Mouse (Mus musculus): Measurements from ENCODE around the gene Miga1. TPM values are rescaled to one million over a fixed set of nuclear protein-coding genes. Genes with fewer than 3 reads are reported as not detected.
A peak's percentile ranks its signal among the peaks of the same experiment; 100 is the strongest.

The Miga1 gene
- total RNA-seq, 2 experiments from 2014 or later: 74.5 to 78.2 TPM

DNA sequence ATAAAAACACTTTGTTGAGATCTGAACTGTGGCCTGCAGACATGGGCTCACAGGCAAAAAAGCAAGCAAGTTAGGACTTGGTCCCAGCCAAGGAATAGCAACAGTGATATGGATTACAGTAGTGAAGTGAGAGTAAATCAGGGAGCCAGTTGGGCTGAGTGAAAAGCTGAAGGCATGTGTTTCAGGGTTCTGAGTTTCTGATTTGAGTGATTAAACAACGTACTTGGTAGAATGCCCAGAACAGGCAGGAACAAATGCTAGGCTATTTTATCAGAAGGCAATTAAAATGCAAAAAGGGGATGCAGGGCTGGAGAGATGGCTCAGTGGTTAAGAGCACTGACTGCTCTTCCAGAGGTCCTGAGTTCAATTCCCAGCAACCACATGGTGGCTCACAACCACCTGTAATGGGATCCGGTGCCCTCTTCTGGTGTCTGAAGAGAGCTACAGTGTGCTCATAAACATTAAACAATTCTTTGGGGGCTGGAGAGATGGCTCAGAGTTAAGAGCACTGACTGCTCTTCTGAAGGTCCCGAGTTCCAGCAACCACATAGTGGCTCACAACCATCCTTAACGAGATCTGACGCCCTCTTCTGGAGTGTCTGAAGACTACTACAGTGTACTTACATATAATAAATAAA lies 94.8 kb downstream of the Miga1 start:
- no peak overlapping the region for H3K27ac ChIP-seq
- H3K4me3 ChIP-seq: no peak overlapping the region
- 0 out of 2 replicates have a peak, but pooled peaks have one; percentile 19 for TF ChIP-seq CTCF (conservative IDR thresholded peaks at IDR 0.05)
- peak; percentile 59 to 77 for DNase-seq (ENCODE audit: low spot score in 2 of 2)

DNA sequence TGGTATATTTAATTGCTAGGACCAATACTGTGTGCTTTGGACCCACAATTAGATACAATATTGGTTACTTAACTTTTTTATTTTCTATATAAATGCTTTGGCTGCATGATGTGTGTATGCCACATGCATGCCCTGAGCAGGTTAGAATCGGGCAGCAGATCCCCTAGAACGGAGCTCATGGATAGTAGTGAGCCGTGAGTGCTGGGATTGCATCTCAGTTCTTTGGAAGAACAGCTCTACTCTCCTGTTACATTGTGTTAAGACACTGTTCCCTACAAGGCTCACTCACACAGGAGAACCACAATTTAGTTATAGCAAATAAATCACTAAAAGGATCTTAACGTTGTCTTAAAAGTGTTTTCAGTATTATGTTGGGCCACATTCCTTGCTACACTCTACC lies 96.9 kb downstream of the Miga1 start:
- Histone ChIP-seq H3K27ac (no peak overlapping the region), H3K4me3 (no peak overlapping the region)
- no peak for DNase-seq (ENCODE audit: low spot score in 2 of 2)
- TF ChIP-seq CTCF (conservative IDR thresholded peaks at IDR 0.05): no peak

DNA sequence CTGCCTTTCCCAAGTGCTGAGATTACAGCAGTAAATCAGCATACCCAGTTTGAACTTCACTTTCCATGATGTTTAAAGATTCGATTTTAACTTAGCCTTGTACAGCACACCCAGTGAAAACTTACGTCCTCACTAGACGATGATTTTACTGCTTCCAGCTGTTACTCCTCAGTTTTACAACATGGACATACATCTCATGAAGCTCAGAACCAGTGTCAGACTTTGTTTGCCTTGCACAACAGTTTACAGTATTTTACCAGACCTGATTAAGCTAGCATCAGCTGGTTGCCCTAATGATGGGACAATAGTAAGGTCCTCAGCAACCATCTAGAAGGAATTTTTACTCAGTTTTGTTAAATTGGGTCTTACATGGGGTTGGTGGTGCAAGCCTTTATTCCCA lies 99.1 kb downstream of the Miga1 start:
- Histone ChIP-seq H3K27ac (no peak overlapping the region), H3K4me3 (no peak overlapping the region)
- DNase-seq (ENCODE audit: low spot score in 2 of 2): no peak
- no peak for TF ChIP-seq CTCF (conservative IDR thresholded peaks at IDR 0.05)

DNA sequence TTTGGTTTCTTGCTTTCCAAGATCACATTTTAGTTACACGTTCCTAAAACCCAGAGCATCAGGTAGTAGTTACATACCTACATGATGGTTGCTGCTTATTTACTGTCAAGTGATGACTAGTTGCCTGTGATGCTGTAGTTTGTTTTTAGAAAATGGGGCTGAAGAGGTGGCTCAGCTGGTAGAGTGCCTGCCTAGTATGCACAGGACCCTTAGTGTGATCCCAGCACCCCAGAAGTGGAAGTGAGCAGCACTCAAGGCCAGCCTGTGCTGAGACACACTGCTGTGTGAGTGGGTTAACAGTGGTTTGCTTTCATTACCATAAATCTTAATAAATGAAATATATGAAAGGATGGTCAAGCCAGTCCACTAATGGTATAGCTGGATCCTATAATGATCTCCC lies 100.6 kb downstream of the Miga1 start:
- Histone ChIP-seq H3K4me3 (no peak overlapping the region), H3K27ac (no peak overlapping the region)
- no peak for DNase-seq (ENCODE audit: low spot score in 2 of 2)
- no peak for TF ChIP-seq CTCF (conservative IDR thresholded peaks at IDR 0.05)

DNA sequence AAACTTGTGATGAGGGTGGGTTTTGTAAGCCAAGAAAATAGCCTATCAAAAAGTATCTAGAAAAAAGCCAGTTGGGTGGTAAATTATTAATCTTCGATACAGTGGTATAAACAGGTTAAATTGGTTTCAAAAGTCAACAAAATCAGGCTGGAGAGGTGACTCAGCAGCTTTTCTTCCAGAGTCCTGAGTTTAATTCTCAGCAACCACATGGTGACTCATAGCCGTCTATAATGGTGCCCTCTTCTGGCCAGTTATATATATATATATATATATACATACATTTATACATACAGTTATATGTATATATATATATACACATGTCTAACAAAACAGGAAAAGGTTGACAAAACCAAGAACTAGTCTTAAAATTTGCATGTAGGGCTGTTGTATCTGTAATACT lies 101.4 kb downstream of the Miga1 start:
- no peak for DNase-seq (ENCODE audit: low spot score in 2 of 2)
- no peak overlapping the region for H3K27ac ChIP-seq
- H3K4me3 ChIP-seq: no peak overlapping the region
- TF ChIP-seq CTCF (conservative IDR thresholded peaks at IDR 0.05): peak; percentile 52

DNA sequence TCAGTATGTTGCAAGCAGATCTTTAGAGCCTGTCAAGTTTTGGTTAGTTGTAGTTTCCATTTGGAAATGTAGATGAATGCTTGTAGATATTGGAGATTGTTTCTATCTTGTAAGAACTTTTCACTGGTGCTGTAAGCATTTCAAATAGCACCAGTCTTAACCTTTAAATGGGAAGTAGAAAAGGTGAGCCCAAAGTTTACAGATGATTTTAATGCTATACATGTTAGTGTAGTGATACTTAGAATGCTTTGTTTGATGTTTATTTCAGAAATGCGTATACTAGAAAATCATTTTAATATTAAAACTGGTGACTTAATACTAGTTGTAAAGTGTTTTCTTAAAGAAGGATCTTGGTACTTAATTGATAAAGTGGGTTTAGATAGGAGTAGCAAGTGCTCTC lies 104.4 kb downstream of the Miga1 start:
- Histone ChIP-seq H3K4me3 (no peak overlapping the region), H3K27ac (no peak overlapping the region)
- no peak for TF ChIP-seq CTCF (conservative IDR thresholded peaks at IDR 0.05)
- no peak for DNase-seq (ENCODE audit: low spot score in 2 of 2)

DNA sequence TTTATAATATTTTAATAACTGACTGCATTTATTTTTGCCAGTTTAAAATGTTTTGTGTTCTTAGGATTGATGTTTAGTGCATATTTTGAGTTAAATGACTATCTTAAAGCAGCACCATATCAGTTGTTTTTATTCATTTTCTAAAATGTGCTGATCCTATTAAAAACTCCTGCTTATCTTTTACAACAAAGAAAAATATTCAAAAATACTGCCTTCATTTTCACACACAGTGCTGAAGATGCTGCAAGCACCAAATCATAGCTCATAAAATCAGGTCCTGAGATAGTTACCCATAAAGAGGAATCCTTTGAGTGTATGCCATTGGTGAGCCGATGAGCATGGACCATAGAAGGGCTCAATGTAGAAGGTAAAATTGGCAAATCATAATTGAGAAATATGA lies 105.0 kb downstream of the Miga1 start:
- no peak for TF ChIP-seq CTCF (conservative IDR thresholded peaks at IDR 0.05)
- Histone ChIP-seq H3K27ac (no peak overlapping the region), H3K4me3 (no peak overlapping the region)
- DNase-seq (ENCODE audit: low spot score in 2 of 2): no peak

DNA sequence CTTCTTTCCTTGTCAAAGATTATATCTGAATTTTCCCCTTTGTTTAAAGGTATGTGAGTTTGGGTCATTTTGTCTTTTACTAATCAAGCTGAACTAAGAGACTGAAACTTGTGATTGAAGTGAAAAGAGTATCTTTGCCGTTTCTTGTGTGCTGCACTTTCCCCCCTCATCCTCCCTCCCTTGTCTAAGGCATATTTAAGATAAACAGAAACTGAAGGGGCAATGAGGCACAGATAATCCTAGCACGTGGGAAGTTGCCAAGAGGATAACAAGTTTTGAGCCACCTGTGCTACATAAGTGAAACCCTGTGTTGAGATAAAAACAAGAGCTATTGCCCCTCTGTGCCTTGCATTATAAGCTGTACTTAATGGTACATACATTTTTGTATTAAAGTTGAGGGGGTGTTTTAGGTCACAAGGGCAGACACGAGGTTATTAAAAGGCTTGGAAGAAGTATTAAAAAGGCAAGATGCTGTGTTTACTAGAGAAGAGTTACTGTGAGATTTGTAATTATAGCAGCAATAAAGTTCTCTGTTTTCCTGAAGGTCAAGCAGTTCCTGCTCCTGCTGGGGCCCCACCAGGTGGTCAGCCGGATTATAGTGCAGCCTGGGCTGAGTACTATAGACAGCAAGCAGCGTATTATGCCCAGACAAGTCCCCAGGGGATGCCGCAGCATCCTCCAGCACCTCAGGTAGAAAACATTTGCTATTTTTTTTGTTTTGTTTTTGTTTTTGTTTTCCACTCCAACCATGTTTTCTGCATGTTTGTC lies 108.7 kb downstream of the Miga1 start:
- H3K27ac ChIP-seq: no peak overlapping the region
- TF ChIP-seq CTCF (conservative IDR thresholded peaks at IDR 0.05): no peak
- H3K4me3 ChIP-seq: no peak overlapping the region
- no peak for DNase-seq (ENCODE audit: low spot score in 2 of 2)

DNA sequence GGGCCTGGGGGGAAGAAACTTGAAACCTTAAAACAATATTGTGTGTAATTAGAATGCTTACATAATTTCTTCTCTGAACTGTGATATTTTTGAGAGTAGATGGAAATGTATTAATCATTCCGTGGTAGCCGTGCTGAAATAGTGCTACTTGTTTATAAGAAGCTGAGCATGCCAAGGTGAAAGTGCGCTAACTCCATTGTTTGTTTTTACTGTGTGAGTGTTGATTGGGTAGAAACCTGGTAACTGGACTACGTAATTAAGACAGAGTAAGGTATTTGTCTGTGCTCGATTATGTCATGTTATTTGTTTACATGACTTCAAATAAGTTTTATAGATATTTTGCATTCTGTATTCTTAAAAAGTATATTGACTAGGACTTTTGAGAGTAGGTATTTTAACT lies 110.9 kb downstream of the Miga1 start:
- DNase-seq (ENCODE audit: low spot score in 2 of 2): no peak
- TF ChIP-seq CTCF (conservative IDR thresholded peaks at IDR 0.05): no peak

DNA sequence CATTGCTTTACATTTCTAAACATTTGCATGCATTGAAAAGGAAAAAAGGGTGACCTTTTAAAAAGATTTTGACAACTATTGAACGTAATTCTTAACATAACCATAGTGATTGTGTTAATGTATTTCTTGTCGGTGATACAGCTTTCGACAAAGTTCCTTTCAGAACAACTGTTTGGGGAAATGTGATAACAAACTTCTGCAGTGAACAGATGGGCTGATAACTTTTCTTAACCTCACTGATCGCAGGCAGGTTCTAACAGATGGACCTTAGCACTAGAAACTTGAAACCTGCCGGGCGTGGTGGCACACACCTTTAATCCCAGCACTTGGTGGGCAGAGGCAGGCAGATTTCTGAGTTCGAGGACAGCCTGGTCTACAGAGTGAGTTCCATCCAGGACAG lies 111.4 kb downstream of the Miga1 start:
- Histone ChIP-seq H3K4me3 (no peak overlapping the region), H3K27ac (no peak overlapping the region)
- no peak for TF ChIP-seq CTCF (conservative IDR thresholded peaks at IDR 0.05)
- DNase-seq (ENCODE audit: low spot score in 2 of 2): no peak

More for the DNA sequence above, 110.9 kb downstream of the Miga1 start:
- no peak overlapping the region for H3K27ac ChIP-seq
- no peak overlapping the region for H3K4me3 ChIP-seq

DNA sequence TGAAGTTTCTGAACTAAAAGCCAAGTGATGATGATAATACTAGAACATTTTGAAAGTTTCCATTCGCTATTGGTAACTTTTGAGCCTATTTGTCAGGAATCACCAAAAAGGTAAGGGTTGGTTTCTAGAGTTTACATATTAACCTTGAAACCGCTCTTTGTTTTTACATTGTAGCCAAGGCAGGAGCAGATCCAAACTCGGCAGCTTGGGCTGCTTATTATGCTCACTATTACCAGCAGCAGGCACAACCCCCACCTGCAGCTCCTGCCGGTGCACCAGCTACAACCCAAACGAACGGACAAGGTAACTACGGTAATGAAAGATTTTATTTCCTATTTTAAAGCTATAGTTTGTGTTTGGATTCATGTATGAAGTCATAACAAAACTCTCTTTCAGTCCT lies 114.3 kb downstream of the Miga1 start:
- Histone ChIP-seq H3K27ac (no peak overlapping the region), H3K4me3 (no peak overlapping the region)
- DNase-seq (ENCODE audit: low spot score in 2 of 2): no peak
- TF ChIP-seq CTCF (conservative IDR thresholded peaks at IDR 0.05): no peak

DNA sequence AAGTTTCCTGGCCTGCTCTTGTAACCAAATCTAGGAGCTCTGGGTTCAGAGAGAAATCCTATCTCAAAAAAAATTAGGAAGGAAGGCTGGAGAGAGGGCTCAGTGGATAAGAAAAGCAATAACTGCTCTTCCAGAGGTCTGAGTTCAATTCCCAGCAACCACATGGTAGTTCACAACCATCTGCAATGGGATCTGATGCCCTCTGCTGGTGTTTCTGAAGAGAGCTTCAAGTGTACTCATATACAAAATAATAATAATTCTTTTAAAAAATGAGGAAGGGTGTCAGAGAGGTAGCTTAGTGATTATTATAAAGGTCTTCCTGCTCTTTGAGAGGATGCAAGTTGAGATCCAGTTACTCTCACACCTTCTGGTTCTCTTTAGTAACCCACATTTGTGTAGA lies 115.3 kb downstream of the Miga1 start:
- H3K4me3 ChIP-seq: no peak overlapping the region
- peak; percentile 49 for TF ChIP-seq CTCF (conservative IDR thresholded peaks at IDR 0.05)
- no peak for DNase-seq (ENCODE audit: low spot score in 2 of 2)
- no peak overlapping the region for H3K27ac ChIP-seq

Other genes starting within 250 kb of the Miga1 start
- gene Gipc2, start 174.2 kb downstream of the Miga1 start, total RNA-seq (2021): 1 to 10 TPM in 1 of 2 experiments, under 1 TPM in 1; 0.98 to 1.3 TPM
- gene Dnajb4, start 130.1 kb downstream of the Miga1 start, total RNA-seq (2021): 10 to 100 TPM; 61.5 to 62.6 TPM
- gene Fubp1, start 130.0 kb downstream of the Miga1 start, total RNA-seq (2021): 100 to 1,000 TPM; 123 to 140 TPM
- gene Nexn, start 74.1 kb downstream of the Miga1 start, total RNA-seq (2021): 1 to 10 TPM in 1 of 2 experiments, under 1 TPM in 1; 0.95 to 1.8 TPM
- 100 to 1,000 TPM; 129 to 130 TPM for gene Usp33, start 6.1 kb upstream of the Miga1 start, total RNA-seq (2021)
- 10 to 100 TPM; 45.3 to 45.7 TPM for gene Zzz3, start 55.1 kb upstream of the Miga1 start, total RNA-seq (2021)